Mouse (Mus musculus): ENCODE measurements around the gene Vmac. TPM values are rescaled to one million over a fixed set of nuclear protein-coding genes. Genes with fewer than 3 reads are reported as not detected.

Vmac gene
- 12.7 and 18.6 TPM in 2 replicates for polyA plus RNA-seq (2016; fragmentation: Nextera tagmentation; extraction: Ambion mirVana)

DNA sequence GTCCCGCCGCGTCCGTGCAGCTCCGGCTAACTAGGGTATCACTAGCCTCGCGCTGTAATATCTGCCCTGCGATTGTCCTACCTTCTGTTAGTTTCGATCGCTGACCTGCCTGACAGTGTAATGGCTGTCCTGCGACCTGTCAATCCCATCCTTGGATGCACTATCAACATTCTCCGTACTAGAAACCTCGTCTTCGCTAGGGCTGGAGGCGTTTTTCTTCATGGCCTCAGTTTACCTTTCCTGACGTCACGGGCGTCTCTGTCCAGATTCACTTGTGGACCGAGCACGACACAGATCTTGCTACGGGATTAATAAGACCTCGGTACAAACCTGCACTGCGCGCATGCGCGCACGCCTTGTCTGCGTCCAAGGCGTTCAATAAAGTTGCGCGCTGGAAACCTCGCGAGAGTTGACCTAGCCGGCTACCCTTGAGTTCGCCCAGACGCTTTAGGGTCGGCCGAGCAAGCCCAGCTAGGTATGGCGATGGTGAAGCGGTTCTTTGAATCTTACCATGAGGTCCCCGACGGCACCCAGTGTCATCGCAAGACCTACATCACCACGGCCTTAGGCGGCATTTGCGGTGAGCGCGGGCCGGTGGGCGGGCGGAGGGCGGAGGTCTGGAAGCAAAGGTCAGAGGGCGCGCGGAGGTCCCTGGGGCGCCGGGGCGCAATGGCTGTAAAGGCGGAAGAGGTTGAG, at the start of gene Vmac, which contains the start of gene Ndufa11:
Vmac (minus strand) TSS at position 660 of the 696 bp plus-strand sequence.
Ndufa11 (plus strand) TSS at position 405 of the 696 bp plus-strand sequence.
- WGBS: under 1% methylated on average over 59 of the region's 59 CpGs
- Histone ChIP-seq H3K27me3 (ENCODE audit: insufficient read depth, poor library complexity, severe bottlenecking) (no peaks in the 10 kb centered on the region), H3K27ac (peak within 1 kb of the TSS; percentile 94), H3K4me3 (peak within 1 kb of the TSS; percentile 78), H3K36me3 (peaks cover 31% of the 10 kb centered on the region), H3K4me1 (replicated peaks) (peaks cover 34% of the 10 kb centered on the region), H3K9me3 (no peaks in the 10 kb centered on the region)
- DNase-seq (ENCODE audit: low spot score): peak; percentile 98

- no peak for DNase-seq (ENCODE audit: low spot score)
- H3K9me3 ChIP-seq: no peaks in the 10 kb centered on the region
- peaks cover 55% of the 10 kb centered on the region for H3K36me3 ChIP-seq
Observed at GRCm38 (mm10) chr17:56766631-56767405, 49.0 kb upstream of the Vmac start.

GRCm38 (mm10) chr17:56765431-56765830, 47.6 kb upstream of the Vmac start:
- Histone ChIP-seq H3K27me3 (ENCODE audit: insufficient read depth, poor library complexity, severe bottlenecking) (peaks cover 13% of the 10 kb centered on the region), H3K27ac (peak overlapping the region; percentile 98)
- WGBS: 58% methylated on average over 12 of the region's 12 CpGs

More at GRCm38 (mm10) chr17:56766631-56767405, 49.0 kb upstream of the Vmac start:
- Histone ChIP-seq H3K4me3 (no peak overlapping the region), H3K27me3 (ENCODE audit: insufficient read depth, poor library complexity, severe bottlenecking) (no peaks in the 10 kb centered on the region), H3K27ac (no peak overlapping the region), H3K4me1 (replicated peaks) (peaks cover 24% of the 10 kb centered on the region)
- 94% methylated on average over 27 of the region's 27 CpGs for WGBS

DNA sequence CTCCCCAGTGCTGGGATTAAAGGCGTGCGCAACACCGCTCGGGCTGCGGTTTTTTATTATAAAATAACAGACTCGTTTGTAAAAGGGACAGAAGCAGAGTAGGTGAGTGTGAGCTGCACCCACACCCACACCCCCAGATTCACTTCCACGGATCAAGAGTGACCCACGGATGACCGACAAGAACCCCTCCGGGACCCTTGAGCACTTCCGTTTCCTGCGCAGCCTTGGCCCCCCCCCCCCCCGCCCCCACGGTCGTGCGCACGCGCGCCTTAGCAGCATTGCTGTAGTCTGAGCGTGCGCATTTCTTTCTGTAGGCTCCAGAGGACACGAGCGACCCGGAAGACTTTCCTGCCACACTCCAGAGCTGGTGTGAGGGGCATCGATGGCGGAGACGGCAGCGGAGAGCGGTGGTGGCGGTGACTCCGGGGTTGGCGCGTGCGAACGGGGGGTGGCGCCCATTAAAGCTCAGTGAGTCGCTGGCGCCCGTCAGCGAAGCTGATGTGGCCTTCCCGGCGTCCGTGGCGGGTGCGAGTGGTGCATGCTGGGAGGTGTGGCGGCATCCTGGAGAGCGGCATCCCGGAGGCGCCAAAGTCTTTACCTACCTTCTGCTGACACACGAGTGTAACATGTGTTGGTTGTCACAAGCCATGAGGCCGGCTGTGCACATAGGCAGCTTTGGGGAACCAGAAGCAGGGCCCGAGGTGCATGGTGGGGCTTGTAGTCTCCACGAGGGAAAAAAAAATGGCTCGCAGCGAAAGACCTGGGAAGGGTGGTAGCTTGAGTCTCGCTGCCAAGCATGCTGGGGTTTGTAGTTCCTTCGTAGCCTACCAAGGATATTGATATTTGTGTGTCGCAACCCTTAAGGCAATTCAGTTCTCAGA, 46.9 kb upstream of the Vmac start, which contains the start of gene Dus3l:
Dus3l (plus strand) TSS at position 284 of the 881 bp plus-strand sequence.
- peaks cover 31% of the 10 kb centered on the region for H3K4me1 ChIP-seq (replicated peaks)
- WGBS: 1% methylated on average over 58 of the region's 58 CpGs
- H3K36me3 ChIP-seq: peaks cover 34% of the 10 kb centered on the region
- H3K9me3 ChIP-seq: no peaks in the 10 kb centered on the region
- H3K4me3 ChIP-seq: peak within 1 kb of the TSS; percentile 85
- peak; percentile 92 for DNase-seq (ENCODE audit: low spot score)
- peaks cover 20% of the 10 kb centered on the region for H3K27me3 ChIP-seq (ENCODE audit: insufficient read depth, poor library complexity, severe bottlenecking)
- H3K27ac ChIP-seq: peak within 1 kb of the TSS; percentile 98

More at GRCm38 (mm10) chr17:56765431-56765830, 47.6 kb upstream of the Vmac start:
- Histone ChIP-seq H3K4me3 (peak overlapping the region; percentile 85), H3K4me1 (replicated peaks) (peaks cover 30% of the 10 kb centered on the region), H3K9me3 (no peaks in the 10 kb centered on the region), H3K36me3 (peaks cover 41% of the 10 kb centered on the region)
- DNase-seq (ENCODE audit: low spot score): no peak

GRCm38 (mm10) chr17:56763741-56764250, 46.0 kb upstream of the Vmac start:
- WGBS: 80% methylated on average over 8 of the region's 8 CpGs
- H3K27ac ChIP-seq: no peak overlapping the region
- DNase-seq (ENCODE audit: low spot score): no peak
- H3K36me3 ChIP-seq: peaks cover 25% of the 10 kb centered on the region
- 0 out of 2 replicates have a peak, but pooled peaks cover 3% of the 10 kb centered on the region for H3K9me3 ChIP-seq
- peaks cover 38% of the 10 kb centered on the region for H3K4me1 ChIP-seq (replicated peaks)
- H3K4me3 ChIP-seq: peak overlapping the region; percentile 85
- peaks cover 29% of the 10 kb centered on the region for H3K27me3 ChIP-seq (ENCODE audit: insufficient read depth, poor library complexity, severe bottlenecking)

DNA sequence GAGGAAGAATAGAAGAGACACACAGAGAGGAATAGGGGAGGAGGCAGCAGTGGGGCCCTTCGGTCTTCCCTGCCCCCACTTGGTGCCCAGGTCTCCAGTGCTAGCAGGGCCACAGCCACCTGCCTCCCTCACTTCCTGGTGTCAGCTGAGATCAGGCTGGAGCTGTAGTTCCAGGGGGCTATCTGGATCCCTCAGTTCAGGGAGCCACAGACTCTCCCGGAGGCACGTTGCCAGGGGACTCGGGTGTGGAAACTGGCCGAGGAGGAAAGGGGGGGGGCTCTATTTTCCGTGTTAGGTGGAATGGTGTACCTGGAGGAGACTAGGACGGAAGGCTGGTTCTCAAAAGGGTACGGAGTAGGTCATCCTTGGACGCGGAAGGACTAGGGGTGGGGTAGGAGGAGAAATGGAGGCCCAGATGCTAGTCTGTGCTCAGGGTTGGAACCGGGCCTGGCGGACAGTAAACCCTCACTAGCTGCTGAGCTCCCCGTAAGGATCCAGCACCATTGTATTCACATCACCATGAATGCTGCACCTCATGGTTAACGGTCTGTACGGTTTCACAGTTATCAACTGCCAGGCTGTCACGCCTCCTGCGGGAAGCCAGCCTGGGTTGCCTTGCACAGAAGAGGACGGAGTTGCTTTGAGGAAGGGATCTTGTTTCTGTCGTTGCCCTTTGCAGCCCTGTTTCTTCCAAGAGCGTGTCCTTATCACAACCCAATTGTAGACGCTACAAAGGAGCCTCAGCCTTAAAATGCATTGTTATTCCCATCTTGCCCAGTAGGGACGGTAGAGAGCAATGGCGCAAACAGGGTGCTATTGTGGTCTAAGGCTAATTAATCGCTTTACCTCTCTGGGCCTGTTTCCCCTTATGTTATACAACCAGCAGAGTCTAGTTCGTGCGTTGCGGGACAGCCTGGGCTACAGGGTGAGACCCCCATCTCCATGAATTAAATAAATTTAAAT, 45.2 kb upstream of the Vmac start:
- peaks cover 4% of the 10 kb centered on the region; the same call in 1 of the 2 replicates for H3K9me3 ChIP-seq
- peaks cover 44% of the 10 kb centered on the region for H3K4me1 ChIP-seq (replicated peaks)
- H3K36me3 ChIP-seq: peaks cover 18% of the 10 kb centered on the region
- peak overlapping the region; percentile 64 for H3K4me3 ChIP-seq
- H3K27ac ChIP-seq: peak overlapping the region; percentile 91
- whole genome bisulfite sequencing: 49% methylated on average over 27 of the region's 27 CpGs
- peak; percentile 68 for DNase-seq (ENCODE audit: low spot score)
- peaks cover 37% of the 10 kb centered on the region for H3K27me3 ChIP-seq (ENCODE audit: insufficient read depth, poor library complexity, severe bottlenecking)

- H3K27ac ChIP-seq: peak overlapping the region; percentile 91
- H3K9me3 ChIP-seq: peaks cover 4% of the 10 kb centered on the region; the same call in 1 of the 2 replicates
- WGBS: under 1% methylated on average over 28 of the region's 28 CpGs
- peak overlapping the region; percentile 64 for H3K4me3 ChIP-seq
- H3K36me3 ChIP-seq: peaks cover 7% of the 10 kb centered on the region
- peak; percentile 90 for DNase-seq (ENCODE audit: low spot score)
- peaks cover 47% of the 10 kb centered on the region for H3K27me3 ChIP-seq (ENCODE audit: insufficient read depth, poor library complexity, severe bottlenecking)
- peaks cover 54% of the 10 kb centered on the region for H3K4me1 ChIP-seq (replicated peaks)
Observed at GRCm38 (mm10) chr17:56761991-56762410, 44.2 kb upstream of the Vmac start.

DNA sequence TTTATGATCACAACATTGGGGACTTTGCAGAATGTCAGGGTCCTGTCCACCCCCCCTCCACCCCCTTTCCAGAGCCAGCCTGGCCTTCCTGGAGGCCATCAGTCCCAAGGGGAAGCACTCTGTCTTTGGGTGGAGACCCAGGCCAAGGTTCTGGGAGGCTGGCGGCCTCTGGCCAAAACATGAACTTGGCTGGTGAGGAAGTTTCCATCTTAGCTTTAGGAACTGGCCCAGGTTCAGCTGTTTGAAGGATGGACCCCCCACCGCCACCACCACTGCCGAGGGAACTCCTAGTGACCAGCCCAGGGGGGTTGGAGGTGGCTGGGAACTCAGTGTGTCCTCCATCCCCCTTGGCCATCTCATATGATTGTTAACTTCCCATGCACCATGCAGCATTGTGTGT, 43.3 kb upstream of the Vmac start:
- Histone ChIP-seq H3K27ac (peak overlapping the region; percentile 91; the same call in 1 of the 2 replicates), H3K27me3 (ENCODE audit: insufficient read depth, poor library complexity, severe bottlenecking) (peaks cover 56% of the 10 kb centered on the region), H3K9me3 (peaks cover 4% of the 10 kb centered on the region; the same call in 1 of the 2 replicates), H3K4me3 (peak overlapping the region; percentile 64; the same call in 1 of the 2 replicates), H3K36me3 (no peaks in the 10 kb centered on the region), H3K4me1 (replicated peaks) (peaks cover 62% of the 10 kb centered on the region)
- WGBS: 69% methylated on average over 3 of the region's 3 CpGs
- no peak for DNase-seq (ENCODE audit: low spot score)

GRCm38 (mm10) chr17:56759261-56759660, 41.4 kb upstream of the Vmac start:
- H3K4me3 ChIP-seq: no peak overlapping the region
- H3K9me3 ChIP-seq: peaks cover 4% of the 10 kb centered on the region; the same call in 1 of the 2 replicates
- no peaks in the 10 kb centered on the region for H3K36me3 ChIP-seq
- peaks cover 63% of the 10 kb centered on the region for H3K4me1 ChIP-seq (replicated peaks)
- 60% methylated on average over 7 of the region's 7 CpGs for WGBS
- H3K27ac ChIP-seq: no peak overlapping the region
- no peak for DNase-seq (ENCODE audit: low spot score)
- H3K27me3 ChIP-seq (ENCODE audit: insufficient read depth, poor library complexity, severe bottlenecking): peaks cover 75% of the 10 kb centered on the region

DNA sequence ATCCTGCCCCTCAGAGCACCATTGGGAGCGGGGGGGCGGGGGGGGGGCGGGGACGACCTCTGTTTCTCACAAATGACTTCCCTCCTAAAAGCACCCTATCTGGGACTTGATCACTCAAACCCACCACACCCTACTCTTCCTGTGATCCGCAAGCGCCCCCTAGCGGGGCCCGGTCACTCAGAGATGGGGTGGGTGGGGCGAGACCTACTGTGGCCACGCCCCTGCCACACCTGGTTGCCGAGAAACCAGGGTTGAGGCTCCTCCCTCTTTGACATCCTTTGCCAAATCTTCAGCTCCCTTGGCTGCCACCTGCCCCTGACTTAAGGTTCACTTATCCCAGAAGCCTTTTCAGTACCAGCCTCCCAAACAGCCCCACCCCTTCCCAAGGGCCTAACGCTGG, 40.3 kb upstream of the Vmac start:
- Histone ChIP-seq H3K27ac (0 out of 2 replicates have a peak overlapping the region, but pooled peaks have one; percentile 73), H3K4me3 (peak overlapping the region; percentile 61; the same call in 1 of the 2 replicates)
- 7% methylated on average over 12 of the region's 12 CpGs for WGBS

More for the DNA sequence above, 40.3 kb upstream of the Vmac start:
- peak; percentile 61 for DNase-seq (ENCODE audit: low spot score)
- Histone ChIP-seq H3K4me1 (replicated peaks) (peaks cover 70% of the 10 kb centered on the region), H3K27me3 (ENCODE audit: insufficient read depth, poor library complexity, severe bottlenecking) (peaks cover 86% of the 10 kb centered on the region), H3K9me3 (peaks cover 4% of the 10 kb centered on the region; the same call in 1 of the 2 replicates), H3K36me3 (no peaks in the 10 kb centered on the region)

Measured in hindbrain, embryonic 10.5 days (tissue).